Mouse (Mus musculus): ENCODE measurements around the gene Txnrd3.

The Txnrd3 gene

GRCm38 (mm10) chr6:89651770-89652169 is 8.0 kb downstream of the Txnrd3 start:
- in situ Hi-C loops (cut with MboI, MseI), result no loop called here

GRCm38 (mm10) chr6:89655011-89655410 is 11.2 kb downstream of the Txnrd3 start:
- in situ Hi-C loops (cut with MboI, MseI), result no loop called here

GRCm38 (mm10) chr6:89658342-89658741 is 14.6 kb downstream of the Txnrd3 start:
- in situ Hi-C loops (cut with MboI, MseI), result no loop called here

GRCm38 (mm10) chr6:89658931-89659330 is 15.1 kb downstream of the Txnrd3 start:
- in situ Hi-C loops (cut with MboI, MseI), result no loop called here

GRCm38 (mm10) chr6:89659692-89660423 is 16.1 kb downstream of the Txnrd3 start:
- in situ Hi-C loops (cut with MboI, MseI), result no loop called here

- in situ Hi-C loops (cut with MboI, MseI), result no loop called here
Observed at GRCm38 (mm10) chr6:89660490-89660889, 16.7 kb downstream of the Txnrd3 start.

GRCm38 (mm10) chr6:89662521-89662920 is 18.7 kb downstream of the Txnrd3 start:
- in situ Hi-C loops (cut with MboI, MseI), result no loop called here

- in situ Hi-C loops (cut with MboI, MseI), result no loop called here
Observed at GRCm38 (mm10) chr6:89665155-89665554, 21.4 kb downstream of the Txnrd3 start.

GRCm38 (mm10) chr6:89665667-89666066 is 21.9 kb downstream of the Txnrd3 start:
- in situ Hi-C loops (cut with MboI, MseI), result no loop called here

- in situ Hi-C loops (cut with MboI, MseI), result no loop called here
Observed at GRCm38 (mm10) chr6:89666976-89667375, 23.2 kb downstream of the Txnrd3 start.

GRCm38 (mm10) chr6:89669556-89669955 is 25.8 kb downstream of the Txnrd3 start:
- in situ Hi-C loops (cut with MboI, MseI), result no loop called here

GRCm38 (mm10) chr6:89671431-89671830 is 27.6 kb downstream of the Txnrd3 start:
- in situ Hi-C loops (cut with MboI, MseI), result no loop called here

- in situ Hi-C loops (cut with MboI, MseI), result no loop called here
Observed at GRCm38 (mm10) chr6:89672641-89673040, 28.9 kb downstream of the Txnrd3 start.

GRCm38 (mm10) chr6:89673135-89673780 is 29.5 kb downstream of the Txnrd3 start:
- in situ Hi-C loops (cut with MboI, MseI), result no loop called here

- in situ Hi-C loops (cut with MboI, MseI), result no loop called here
Observed at GRCm38 (mm10) chr6:89678522-89678921, 34.7 kb downstream of the Txnrd3 start.

- in situ Hi-C loops (cut with MboI, MseI), result no loop called here
Observed at GRCm38 (mm10) chr6:89679291-89679835, 35.6 kb downstream of the Txnrd3 start.

- in situ Hi-C loops (cut with MboI, MseI), result loop anchor here (5.0 kb wide), 2 partner anchors 647 to 752 kb away; partner anchors contain the start of gene Chst13
Observed at GRCm38 (mm10) chr6:89680155-89680554, 36.4 kb downstream of the Txnrd3 start.

GRCm38 (mm10) chr6:89684231-89684630 is 40.4 kb downstream of the Txnrd3 start:
- in situ Hi-C loops (cut with MboI, MseI), result loop anchor here (5.0 kb wide), 2 partner anchors 643 to 748 kb away; partner anchors contain the start of gene Chst13

GRCm38 (mm10) chr6:89687100-89687499 is 43.3 kb downstream of the Txnrd3 start:
- in situ Hi-C loops (cut with MboI, MseI), result no loop called here

GRCm38 (mm10) chr6:89706624-89707023 is 62.8 kb downstream of the Txnrd3 start:
- in situ Hi-C loops (cut with MboI, MseI), result no loop called here

- in situ Hi-C loops (cut with MboI, MseI), result no loop called here
Observed at GRCm38 (mm10) chr6:89707240-89707639, 63.5 kb downstream of the Txnrd3 start, which contains the start of gene Vmn1r40. Gene Vmn1r40 (plus strand): TSS chr6:89707540.

- in situ Hi-C loops (cut with MboI, MseI), result no loop called here
Observed at GRCm38 (mm10) chr6:89718051-89718450, 74.3 kb downstream of the Txnrd3 start.
